Mouse (Mus musculus) kidney, postnatal 4 days (tissue): Measurements from ENCODE around the gene Srek1.
A peak's percentile ranks its signal among the peaks of the same experiment; 100 is the strongest.

ENCODE experiments used
- DNase-seq, 2 experiments: peaks; one replicate each; pipeline ENCODE4 v3.0.0; 2021; ENCODE audit warnings: mixed read lengths in 2 of 2

Srek1 gene

GRCm38 (mm10) chr13:103774119-103774757 is at the start of gene Srek1:
Srek1 (minus strand) TSS chr13:103774608.
- DNase-seq, result peak; percentile 96 to 98

- DNase-seq, result no peak
Measured at GRCm38 (mm10) chr13:103822270-103822669, 47.9 kb upstream of the Srek1 start.

GRCm38 (mm10) chr13:103819377-103819776 is 45.0 kb upstream of the Srek1 start:
- DNase-seq, result no peak

GRCm38 (mm10) chr13:103817935-103818334 is 43.5 kb upstream of the Srek1 start:
- DNase-seq, result no peak

- no peak for DNase-seq
Measured at GRCm38 (mm10) chr13:103807464-103807863, 33.1 kb upstream of the Srek1 start.

- no peak for DNase-seq
Measured at GRCm38 (mm10) chr13:103806210-103806851, 31.9 kb upstream of the Srek1 start.

GRCm38 (mm10) chr13:103803721-103804120 is 29.3 kb upstream of the Srek1 start:
- DNase-seq, result no peak

- DNase-seq, result no peak
Measured at GRCm38 (mm10) chr13:103801021-103801420, 26.6 kb upstream of the Srek1 start.

GRCm38 (mm10) chr13:103794688-103795543 is 20.5 kb upstream of the Srek1 start:
- peak in 1 of 2 experiments; percentile 18 for DNase-seq

GRCm38 (mm10) chr13:103779922-103780585 is 5.6 kb upstream of the Srek1 start:
- peak; percentile 59 for DNase-seq

- DNase-seq, result no peak
Measured at GRCm38 (mm10) chr13:103777126-103777525, 2.7 kb upstream of the Srek1 start.

GRCm38 (mm10) chr13:103773407-103774118 is 845 bp downstream of the Srek1 start:
- no peak for DNase-seq

GRCm38 (mm10) chr13:103772917-103773316 is 1.5 kb downstream of the Srek1 start:
- DNase-seq, result peak; percentile 9 to 20

- peak in 1 of 2 experiments; percentile 20 for DNase-seq
Measured at GRCm38 (mm10) chr13:103770821-103771220, 3.6 kb downstream of the Srek1 start.

- no peak for DNase-seq
Measured at GRCm38 (mm10) chr13:103767935-103768334, 6.5 kb downstream of the Srek1 start.

- DNase-seq, result no peak
Measured at GRCm38 (mm10) chr13:103763640-103764039, 10.8 kb downstream of the Srek1 start.

- DNase-seq, result no peak
Measured at GRCm38 (mm10) chr13:103761971-103762370, 12.4 kb downstream of the Srek1 start.

GRCm38 (mm10) chr13:103751421-103751820 is 23.0 kb downstream of the Srek1 start:
- DNase-seq, result peak; percentile 48 to 59

GRCm38 (mm10) chr13:103745688-103746087 is 28.7 kb downstream of the Srek1 start:
- no peak for DNase-seq

GRCm38 (mm10) chr13:103745160-103745559 is 29.2 kb downstream of the Srek1 start:
- no peak for DNase-seq

GRCm38 (mm10) chr13:103735330-103736007 is 38.9 kb downstream of the Srek1 start:
- peak in 1 of 2 experiments; percentile 9 for DNase-seq

GRCm38 (mm10) chr13:103726872-103727271 is 47.5 kb downstream of the Srek1 start:
- no peak for DNase-seq
